Mouse (Mus musculus) neutrophil, adult 5-6 weeks (primary cell): ENCODE data around the gene Thbs3. TPM values are rescaled to one million over a fixed set of nuclear protein-coding genes. Genes with fewer than 3 reads are reported as not detected.

Source experiments
- ATAC-seq: fragments of 151-379, 151-347 bp; 2 replicates; pipeline ENCODE4 v1.8.0; 2017; ENCODE audit warnings: mild to moderate bottlenecking, moderate TSS enrichment; ENCODE audit not compliant: insufficient number of reproducible peaks, poor library complexity, low FRiP score, severe bottlenecking; ENCODE audit errors: extremely low read depth
- total RNA-seq: library from RNA; stranded (forward); fragments of 200-1000 nt; gene quantifications from 2 replicates; pipeline ENCODE4 v1.2.3, GENCODE M21; 2017

Thbs3 gene
- total RNA-seq, 1 experiment from 2014 or later, result 5.8 TPM

DNA sequence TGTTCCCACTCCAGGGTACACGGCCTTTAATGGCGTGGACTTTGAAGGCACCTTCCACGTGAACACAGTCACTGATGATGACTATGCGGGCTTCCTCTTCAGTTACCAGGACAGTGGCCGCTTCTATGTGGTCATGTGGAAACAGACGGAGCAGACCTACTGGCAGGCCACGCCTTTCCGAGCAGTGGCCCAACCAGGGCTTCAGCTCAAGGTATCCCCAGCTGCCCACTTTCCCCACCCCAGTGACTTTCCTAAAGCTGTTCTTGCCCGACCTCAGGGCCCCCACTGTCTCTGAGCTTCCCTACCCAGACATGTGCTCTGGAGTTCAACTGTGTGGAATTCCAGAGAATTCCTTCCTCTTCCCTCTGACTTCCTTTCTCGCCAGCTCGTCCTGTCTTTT, 9.8 kb downstream of the Thbs3 start:
- no peak for ATAC-seq

DNA sequence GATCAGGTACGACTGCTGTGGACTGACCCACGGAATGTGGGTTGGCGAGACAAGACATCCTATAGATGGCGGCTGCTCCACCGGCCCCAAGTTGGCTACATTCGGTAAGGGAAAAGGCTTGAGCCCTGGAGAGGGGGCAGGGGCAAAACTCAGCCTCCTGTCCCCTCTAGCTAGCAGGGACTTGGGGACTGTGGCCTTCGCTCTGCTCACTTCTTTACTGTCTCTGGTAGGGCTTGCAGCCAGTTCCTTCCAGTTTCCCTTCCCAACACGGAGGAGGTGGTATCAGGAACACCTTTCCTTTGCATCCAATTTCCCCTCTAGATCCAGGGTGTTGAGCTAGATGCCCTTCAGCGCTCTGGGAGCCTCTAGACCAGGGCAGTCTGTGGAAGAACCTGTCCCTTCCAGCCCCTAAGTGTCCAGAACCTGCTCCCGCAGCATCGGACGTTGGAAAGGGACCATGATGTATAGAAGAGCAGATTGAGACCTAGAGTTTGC, 10.4 kb downstream of the Thbs3 start:
- no peak for ATAC-seq

DNA sequence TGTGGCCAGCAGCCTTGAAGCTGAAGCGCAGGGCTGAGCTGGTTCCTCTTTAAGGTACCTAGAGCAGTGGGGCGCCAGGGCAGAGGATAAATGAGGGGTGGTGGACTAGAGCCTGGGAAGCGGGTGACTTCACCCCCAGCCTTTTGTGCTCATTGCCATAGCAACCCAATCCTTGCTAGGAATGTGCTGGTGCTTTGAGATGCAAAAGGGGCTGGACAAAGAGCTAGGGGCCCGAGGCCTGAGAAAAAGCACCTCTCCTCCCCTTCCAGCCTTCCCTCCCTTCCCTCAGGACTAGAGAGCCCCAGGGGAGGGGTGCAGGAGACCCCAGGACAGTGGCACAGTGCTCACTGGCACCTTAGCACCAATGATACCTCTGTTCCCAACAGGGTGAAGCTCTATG, 10.9 kb downstream of the Thbs3 start:
- ATAC-seq, result no peak

DNA sequence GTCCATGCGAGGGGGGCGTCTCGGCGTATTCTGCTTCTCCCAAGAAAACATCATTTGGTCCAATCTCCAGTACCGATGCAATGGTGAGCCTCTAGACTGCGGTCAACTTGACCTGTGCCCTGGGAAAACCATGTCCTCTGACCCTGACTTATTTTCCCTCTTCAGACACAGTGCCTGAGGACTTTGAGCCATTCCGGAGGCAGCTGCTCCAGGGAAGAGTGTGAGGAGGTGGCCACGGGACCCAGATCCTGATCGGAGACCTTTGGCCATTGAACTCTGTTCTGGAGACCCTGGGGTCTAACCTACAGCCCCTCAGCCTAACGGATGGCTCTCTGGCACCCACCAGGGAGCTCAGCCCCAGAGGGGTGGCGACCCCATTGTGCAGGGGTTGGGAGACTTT, 11.4 kb downstream of the Thbs3 start:
- no peak for ATAC-seq

DNA sequence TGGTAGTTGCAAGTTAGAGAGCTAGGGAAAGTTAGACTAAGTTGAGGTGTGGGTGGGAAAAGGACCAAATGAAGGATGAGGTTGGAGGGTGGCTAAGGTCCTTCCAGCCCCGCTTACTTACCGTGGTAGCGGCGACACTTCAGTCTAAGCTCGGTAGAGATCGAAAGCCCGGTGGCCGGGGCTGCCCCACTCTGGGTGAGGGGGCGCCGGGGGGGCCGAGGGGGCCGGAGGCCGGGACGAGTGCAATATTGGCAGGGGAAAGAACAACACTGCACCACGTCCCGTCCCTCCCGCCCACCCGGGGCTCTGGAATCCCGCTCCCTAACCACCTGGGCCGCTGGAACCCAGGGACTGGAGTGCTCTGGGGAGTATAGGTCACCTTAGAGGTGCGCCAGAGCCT, 11.9 kb downstream of the Thbs3 start, which contains the start of gene Mtx1:
Gene Mtx1 (minus strand): TSS at position 189 of the 400 bp plus-strand sequence.
- ATAC-seq, result no peak

DNA sequence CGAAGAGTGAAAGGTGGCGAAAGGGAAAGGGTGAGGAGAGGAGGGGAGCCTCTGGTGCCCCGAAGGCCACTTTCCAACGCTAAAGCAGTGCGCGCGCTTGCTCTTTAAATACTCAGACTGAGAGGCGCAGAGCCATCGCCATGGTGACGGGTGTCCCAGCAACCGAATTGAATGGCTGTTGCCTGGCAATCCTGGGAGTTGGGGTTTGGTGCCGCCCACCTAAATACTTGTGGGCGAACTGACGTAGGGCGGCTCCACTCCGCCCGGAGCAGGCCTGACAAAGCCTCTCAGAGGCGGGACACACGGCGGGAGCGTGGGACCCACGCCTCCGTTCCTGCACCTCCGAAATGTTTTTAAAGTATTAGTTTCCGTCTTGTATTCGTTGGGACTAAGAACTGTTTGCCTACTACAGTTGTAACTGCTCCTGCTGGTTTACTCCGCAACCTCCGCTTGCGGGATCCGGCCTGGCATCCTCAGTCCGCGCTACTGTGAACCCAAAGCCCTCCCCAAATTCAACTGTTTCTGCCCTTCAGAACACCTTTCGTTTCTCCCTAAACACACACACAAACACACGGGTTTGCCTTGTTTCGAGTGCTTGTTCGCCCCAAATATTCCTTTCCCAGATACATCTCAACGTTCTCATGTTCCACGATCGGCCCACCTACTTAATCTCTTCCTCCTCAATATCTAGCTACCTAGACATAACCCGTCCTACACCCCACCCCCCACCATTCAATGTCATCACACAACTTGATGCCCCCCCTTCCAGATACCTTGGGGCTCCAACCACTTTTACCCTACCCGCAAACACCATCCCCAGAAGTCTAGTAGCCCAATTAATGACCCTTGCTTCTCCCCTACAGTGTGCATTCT, 12.6 kb downstream of the Thbs3 start:
- 0 out of 2 replicates have a peak, but pooled peaks have one; percentile 7 for ATAC-seq

DNA sequence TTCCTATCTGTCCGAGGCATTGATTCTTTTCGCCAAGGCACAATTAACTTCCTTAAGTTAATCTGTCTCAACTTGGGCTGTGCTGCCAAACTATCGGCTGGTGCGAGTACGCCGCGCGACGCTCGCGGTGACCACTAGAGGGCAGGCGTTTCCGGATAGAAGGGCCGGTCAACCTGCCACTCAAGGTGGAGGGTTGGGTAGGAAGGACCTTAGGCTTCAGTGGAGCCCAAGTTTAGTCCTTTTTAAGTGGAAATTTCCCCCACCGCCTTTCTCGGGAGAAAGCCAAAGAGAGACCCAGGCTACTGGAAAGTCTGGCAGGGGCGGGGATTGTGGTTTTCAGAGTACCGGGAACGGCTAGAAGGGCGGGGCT, 13.2 kb downstream of the Thbs3 start:
- ATAC-seq, result peak; percentile 82

DNA sequence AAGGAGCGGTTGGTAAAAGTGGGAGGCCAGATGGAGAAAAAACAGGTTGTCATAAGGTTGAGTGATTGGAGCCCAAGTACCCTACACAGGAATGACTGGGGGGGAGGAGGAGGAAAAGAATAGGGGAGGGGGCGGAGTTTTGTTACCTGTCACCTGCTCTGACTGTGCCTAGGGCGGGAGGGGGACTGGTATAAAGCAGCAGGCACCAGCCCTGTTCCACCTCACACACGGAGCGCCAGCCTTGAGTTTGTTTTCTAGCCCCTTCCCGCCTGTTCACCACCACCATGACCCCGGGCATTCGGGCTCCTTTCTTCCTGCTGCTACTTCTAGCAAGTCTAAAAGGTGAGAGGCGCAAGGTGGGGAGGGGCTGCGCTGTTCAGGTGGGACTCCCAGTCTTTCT, 13.9 kb downstream of the Thbs3 start, which contains the start of gene Muc1:
Gene Muc1 (plus strand): TSS at position 222 of the 400 bp plus-strand sequence.
- no peak for ATAC-seq

DNA sequence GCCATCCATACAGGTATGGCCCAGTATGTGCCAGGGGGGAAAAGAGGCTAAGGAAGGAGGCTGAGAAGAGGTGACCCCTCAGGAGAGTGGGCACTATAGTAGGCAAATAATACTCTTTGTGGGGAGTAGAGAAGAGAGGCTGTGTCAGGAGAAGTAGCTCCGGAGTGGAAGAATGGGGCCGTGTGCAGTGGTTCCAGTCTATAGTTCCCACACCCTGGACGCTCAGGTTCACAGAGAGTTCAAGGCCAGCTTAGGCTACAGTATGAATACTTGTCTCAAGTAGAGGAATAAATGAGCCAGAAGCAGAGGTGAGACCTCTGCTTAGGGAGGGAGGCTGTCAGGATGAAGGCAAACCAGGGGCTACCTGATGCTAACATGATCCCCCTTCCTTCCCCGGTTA, 14.3 kb downstream of the Thbs3 start:
- no peak for ATAC-seq

DNA sequence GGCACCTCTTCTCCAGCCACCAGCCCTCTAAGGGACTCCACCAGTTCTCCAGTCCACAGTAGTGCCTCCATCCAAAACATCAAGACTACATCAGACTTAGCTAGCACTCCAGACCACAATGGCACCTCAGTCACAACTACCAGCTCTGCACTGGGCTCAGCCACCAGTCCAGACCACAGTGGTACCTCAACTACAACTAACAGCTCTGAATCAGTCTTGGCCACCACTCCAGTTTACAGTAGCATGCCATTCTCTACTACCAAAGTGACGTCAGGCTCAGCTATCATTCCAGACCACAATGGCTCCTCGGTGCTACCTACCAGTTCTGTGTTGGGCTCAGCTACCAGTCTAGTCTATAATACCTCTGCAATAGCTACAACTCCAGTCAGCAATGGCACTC, 15.6 kb downstream of the Thbs3 start:
- no peak for ATAC-seq

DNA sequence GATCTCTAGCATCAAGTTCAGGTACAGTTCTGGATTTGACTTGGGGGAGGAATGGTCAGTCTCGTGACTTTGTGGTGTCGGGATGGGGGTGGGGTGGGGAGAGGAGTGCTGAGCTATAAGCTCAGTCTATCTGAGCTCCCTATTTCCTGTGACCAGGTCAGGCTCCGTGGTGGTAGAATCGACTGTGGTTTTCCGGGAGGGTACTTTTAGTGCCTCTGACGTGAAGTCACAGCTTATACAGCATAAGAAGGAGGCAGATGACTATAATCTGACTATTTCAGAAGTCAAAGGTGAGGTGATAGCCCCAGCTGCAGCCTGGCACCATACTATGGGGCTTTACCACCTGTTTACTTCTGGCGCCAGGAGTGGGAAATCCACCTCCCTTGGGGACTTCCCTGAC, 16.4 kb downstream of the Thbs3 start:
- no peak for ATAC-seq

DNA sequence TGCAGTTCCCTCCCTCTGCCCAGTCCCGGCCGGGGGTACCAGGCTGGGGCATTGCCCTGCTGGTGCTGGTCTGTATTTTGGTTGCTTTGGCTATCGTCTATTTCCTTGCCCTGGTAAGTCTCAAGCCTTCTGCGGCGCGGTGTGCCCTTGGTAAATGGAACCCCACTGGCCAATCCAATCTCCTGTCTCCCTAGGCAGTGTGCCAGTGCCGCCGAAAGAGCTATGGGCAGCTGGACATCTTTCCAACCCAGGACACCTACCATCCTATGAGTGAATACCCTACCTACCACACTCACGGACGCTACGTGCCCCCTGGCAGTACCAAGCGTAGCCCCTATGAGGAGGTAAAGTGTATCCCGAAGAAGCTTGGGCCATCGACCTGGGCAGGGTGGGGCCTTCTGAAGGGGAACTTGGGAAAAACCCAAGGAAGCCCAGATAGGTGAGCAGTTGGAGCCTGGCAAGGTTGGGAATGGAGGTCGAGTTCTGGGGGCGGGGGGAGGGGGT, 16.8 kb downstream of the Thbs3 start:
- no peak for ATAC-seq

DNA sequence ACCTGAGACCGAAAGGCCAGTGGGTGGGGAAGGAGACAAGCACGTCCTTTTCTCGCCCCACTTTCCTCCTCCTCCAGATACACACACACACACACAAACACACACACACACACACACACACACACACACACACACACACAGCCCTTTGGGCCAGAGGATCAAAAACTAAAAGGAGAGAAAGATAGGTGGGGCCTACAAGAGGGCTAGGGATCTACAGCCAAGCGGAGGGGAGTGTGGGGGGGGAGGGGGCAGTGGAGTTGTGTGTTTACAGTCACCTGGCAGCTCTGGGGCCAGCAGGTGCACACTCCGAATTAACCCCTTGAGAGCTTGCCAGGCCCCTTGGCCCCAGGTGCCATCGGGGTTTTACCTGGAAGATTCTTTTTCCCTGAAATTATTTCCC, 17.6 kb downstream of the Thbs3 start:
- ATAC-seq, result no peak

DNA sequence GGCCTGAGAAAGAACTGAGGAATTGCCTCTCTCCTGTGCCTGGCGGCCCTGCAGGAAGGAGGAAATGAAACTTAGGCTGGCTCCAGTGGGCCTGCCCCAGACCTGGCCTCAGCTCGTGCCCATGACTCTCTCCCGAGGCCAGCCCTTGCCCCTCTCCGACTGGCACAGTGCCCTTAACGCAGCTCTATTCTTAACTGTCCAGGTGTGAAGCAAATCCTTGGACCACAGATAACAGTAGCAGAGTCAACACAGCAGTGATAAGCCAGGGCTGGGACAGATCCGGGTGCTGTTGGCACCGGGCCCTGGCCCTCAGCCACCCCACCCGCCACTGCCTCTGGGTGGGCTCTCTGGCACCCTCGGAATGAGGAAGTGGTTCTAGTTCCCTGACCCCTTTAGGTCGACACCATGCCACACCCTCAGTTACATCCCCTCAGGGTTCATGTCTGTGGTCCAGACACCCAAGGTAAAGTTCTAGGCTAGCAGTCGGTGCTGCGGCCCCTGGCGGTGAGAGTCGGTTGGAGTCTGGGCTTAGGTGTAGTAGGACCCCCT, 18.7 kb downstream of the Thbs3 start:
- peak; percentile 45 for ATAC-seq

DNA sequence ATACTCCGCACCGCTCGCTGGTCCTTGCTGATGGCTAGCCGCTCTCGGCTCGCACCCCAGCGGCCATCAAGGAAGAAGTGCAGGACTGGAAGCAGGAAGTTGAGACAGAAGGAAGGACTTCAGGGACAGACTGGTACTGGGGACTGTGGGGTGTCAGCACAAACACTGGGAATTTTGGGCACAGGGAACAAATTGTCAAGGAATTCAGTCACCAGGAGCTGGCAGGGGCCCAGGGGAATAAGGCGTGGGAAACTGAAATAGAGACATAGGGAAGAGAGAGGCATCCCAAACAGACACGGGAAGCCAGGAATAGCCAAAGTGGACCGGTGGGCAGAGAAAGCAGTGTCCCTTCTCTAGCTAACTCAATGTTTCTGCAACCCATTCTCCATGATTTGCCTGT, 21.5 kb downstream of the Thbs3 start:
- ATAC-seq, result no peak

DNA sequence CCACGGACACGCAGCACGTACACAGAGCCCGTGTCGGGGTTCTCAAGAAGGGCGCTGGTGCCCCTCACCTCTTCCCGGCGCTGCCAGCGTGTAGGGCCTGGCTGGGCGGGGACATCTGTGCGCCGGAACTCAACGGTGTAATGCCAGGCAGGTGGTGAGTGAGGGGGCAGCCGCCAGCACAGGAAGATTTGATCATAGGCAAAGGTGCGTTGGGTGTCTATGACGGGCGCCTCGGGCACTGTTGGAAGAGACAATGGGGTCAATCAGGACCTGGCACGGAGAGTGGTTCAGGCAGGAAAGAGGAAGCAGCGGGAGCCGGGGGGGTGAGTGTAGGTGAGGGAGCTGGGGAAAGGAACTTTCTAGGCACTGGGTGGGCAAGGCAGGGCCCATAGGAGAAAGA, 22.7 kb downstream of the Thbs3 start:
- no peak for ATAC-seq

DNA sequence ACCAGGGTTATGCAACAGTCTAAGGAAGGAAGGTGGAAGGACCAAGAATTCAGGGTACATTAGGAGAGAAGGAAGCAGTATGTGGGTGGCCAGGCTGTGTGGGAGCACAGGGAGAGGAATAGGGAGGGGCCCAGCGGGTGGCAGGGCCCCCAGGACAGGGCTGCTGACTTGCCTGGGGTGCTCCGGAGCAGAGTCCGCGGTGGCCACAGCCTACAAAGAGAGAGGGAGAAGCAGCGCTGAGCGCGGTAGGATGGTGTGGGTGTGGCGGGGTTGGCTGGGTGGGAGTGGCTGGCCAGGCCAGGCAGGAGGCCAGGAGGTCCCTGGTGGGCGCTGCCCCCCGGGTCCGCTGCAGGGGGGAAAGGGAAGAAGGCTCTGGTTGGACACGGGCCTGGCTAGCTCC, 23.5 kb downstream of the Thbs3 start:
- ATAC-seq, result no peak

DNA sequence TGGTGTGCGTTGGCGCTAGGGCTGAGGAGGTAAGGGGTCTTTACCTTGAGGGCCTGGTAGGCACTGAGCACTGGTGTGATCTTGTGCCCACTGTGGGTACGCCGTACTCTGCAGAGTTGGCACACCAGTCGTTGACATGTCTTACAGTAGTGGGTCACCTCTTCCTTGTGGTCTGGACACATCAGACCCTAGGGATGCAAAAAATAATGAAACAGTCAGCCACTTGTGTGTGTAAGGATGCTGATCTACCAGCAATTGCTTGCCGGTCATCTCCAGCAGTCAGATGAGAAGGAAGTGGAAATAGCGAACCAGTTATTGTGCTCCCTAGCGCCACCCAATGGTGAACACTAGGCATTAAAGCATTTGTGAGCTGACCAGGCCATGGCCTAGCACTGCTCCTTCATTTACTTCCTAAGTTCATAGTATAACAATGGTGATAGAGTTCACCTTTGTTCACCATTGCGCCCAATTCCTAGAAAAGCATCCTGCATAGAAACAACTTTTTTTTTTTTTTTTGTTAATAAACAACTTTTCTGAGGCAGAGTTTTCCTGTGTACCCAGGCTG, 27.4 kb downstream of the Thbs3 start:
- peak; percentile 37 for ATAC-seq

DNA sequence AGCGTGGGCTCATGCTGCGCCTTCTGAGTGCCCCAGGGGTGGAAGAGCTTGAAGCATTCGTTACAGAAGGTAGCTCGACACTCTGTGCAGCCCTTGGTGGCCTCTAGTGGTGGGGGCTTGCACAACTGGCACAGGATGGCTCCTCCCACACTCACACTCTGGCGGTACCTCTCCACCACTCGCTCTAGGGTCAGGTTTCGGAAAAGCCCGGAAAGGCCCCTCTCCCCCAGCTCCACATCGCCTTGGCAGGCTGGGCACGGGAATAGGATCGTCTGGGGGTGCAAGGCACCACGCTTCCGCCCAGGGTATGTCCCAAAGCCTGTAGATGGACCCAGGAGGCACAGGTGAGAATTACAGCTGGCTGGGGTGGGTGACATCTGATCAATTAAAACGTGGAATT, 28.6 kb downstream of the Thbs3 start:
- ATAC-seq, result peak; percentile 68
